Mouse (Mus musculus): ENCODE results near the gene Numb. TPM values are rescaled to one million over a fixed set of nuclear protein-coding genes. Genes with fewer than 3 reads are reported as not detected.

The Numb gene
- polyA plus RNA-seq (2012; rRNA removed): 19.6 and 24.3 TPM in 2 replicates

DNA sequence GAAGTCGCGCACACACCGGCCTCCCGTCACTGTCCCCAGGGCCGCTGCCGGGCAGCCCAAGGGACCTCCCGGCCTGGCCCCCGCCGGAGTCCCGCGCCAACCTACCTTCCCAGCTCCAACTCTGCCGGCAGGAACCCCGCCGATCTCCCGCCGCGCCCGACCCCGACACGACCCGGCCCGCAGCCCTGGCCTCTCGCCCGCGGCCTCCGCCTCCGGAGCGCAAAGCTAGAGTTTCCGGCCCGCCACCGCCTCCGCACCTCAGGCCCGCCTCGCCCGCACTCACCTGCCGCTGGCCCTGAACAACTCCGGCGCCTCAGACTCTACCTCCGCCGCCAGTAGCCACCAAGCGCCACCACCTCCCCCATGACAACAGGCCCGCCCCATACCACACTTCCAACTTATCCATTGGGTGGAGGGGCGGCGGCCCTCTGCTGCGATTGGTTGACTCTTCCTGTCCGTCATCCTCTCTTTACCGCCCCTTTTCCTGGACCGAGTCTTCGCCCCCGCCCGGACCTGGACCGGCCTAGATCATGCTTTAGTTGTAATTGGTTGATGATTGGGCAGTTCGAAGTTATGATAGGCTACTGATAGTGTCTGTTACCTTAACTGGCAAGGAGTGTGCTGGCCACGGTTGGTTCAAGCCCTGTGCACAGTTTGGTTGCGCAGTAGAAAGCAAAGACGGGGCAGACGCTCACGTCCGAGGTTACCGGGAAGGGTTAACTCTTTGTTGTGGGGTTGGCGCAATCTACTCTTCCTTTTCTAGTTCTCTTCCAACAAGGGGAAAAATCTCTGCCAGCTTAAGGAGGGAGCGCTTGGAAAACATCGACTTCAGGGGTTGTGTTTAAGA, at the start of gene Numb:
Numb (minus strand) TSS at position 400 of the 847 bp plus-strand sequence.

DNA sequence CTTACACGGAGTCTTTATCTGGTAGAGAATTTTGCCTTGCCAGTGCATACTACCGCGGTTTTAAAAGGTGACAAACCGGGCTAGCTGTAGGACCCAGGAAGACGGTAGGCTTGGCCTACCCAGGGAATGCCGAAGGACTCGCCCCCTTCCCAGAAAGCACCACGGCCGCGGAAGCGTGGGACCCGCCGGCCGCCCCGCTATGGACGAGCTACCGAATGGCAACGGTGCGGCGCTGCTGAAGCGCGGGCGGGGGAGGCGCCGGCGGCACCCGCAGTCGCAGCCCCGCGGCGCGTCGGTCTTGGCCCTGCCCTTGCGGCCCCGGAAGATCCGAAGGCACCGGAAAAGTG, 28.7 kb upstream of the Numb start, which contains the start of gene Riox1:
Riox1 (plus strand) TSS at position 116 of the 347 bp plus-strand sequence.

DNA sequence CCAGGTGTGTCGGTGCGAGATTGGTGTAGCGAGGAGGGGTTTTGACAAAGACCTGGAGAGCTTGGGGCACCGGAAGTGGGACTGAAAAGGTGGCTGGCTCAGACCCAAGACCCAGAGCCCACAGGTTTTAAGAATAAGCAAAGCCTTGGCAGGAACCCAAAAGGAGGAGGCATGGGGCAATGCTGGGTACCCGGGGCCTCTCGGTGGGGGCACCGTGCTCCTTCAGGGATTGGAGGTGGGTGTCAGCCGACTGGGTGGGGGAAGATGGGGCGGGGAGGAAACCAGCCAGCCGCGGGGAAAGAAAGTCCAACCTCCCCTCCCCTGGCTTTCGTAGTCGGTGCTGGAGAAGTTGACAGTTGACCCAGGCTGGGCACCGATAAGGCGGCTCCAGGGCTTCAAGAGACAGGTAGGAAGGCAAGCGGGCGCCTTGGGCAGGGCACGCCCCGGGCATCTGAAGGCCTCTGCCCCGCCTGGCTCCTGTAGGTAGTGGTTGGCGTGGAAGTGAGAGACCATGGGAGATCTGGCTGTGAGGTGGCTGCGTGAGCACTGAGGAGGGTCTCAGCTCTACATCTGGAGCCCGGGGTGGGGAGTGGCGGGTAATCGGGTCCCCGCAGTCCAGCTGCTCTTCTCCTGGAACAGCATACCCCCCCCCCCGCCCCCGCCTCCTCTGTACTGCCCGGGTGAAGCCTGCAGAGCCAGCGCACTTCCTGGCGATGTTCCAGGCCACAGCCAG, 158.3 kb downstream of the Numb start, which contains the start of gene Papln:
Papln (plus strand) TSS at position 324 of the 733 bp plus-strand sequence.

Other genes with a start within 250 kb of the Numb start
- gene Psen1, start 233.8 kb downstream of the Numb start, polyA plus RNA-seq (2012; rRNA removed): 8.6 and 8.7 TPM in 2 replicates
- gene Papln, start 158.3 kb downstream of the Numb start, polyA plus RNA-seq (2012; rRNA removed): 3.3 and 3.9 TPM in 2 replicates
- 6.2 and 6.8 TPM in 2 replicates for gene Riox1, start 28.7 kb upstream of the Numb start, polyA plus RNA-seq (2012; rRNA removed)
- gene Heatr4, start 62.9 kb upstream of the Numb start, polyA plus RNA-seq (2012; rRNA removed): not detected in 2 replicates
- 5.8 and 7.9 TPM in 2 replicates for gene Acot2, start 65.9 kb upstream of the Numb start, polyA plus RNA-seq (2012; rRNA removed)
- gene Acot1, start 87.6 kb upstream of the Numb start, polyA plus RNA-seq (2012; rRNA removed): 57.6 and 64.3 TPM in 2 replicates
- 12.7 and 12.8 TPM in 2 replicates for gene Acot4, start 116.4 kb upstream of the Numb start, polyA plus RNA-seq (2012; rRNA removed)
- gene Gm49366, start 117.0 kb upstream of the Numb start, polyA plus RNA-seq (2012; rRNA removed): not detected in 2 replicates
- gene Acot3, start 130.2 kb upstream of the Numb start, polyA plus RNA-seq (2012; rRNA removed): 13.1 and 14.9 TPM in 2 replicates
- gene Acot5, start 147.4 kb upstream of the Numb start, polyA plus RNA-seq (2012; rRNA removed): 2.7 and 3.1 TPM in 2 replicates
- gene Acot6, start 178.7 kb upstream of the Numb start, polyA plus RNA-seq (2012; rRNA removed): 8.9 and 11.1 TPM in 2 replicates
- gene Dnal1, start 192.4 kb upstream of the Numb start, polyA plus RNA-seq (2012; rRNA removed): 1.0 and 1.4 TPM in 2 replicates
- 0.08 and 0.10 TPM in 2 replicates for gene Pnma1, start 226.6 kb upstream of the Numb start, polyA plus RNA-seq (2012; rRNA removed)

Measured in liver, embryonic 18 days (tissue).